Mouse (Mus musculus): ENCODE data around the gene Gm28042.

DNA sequence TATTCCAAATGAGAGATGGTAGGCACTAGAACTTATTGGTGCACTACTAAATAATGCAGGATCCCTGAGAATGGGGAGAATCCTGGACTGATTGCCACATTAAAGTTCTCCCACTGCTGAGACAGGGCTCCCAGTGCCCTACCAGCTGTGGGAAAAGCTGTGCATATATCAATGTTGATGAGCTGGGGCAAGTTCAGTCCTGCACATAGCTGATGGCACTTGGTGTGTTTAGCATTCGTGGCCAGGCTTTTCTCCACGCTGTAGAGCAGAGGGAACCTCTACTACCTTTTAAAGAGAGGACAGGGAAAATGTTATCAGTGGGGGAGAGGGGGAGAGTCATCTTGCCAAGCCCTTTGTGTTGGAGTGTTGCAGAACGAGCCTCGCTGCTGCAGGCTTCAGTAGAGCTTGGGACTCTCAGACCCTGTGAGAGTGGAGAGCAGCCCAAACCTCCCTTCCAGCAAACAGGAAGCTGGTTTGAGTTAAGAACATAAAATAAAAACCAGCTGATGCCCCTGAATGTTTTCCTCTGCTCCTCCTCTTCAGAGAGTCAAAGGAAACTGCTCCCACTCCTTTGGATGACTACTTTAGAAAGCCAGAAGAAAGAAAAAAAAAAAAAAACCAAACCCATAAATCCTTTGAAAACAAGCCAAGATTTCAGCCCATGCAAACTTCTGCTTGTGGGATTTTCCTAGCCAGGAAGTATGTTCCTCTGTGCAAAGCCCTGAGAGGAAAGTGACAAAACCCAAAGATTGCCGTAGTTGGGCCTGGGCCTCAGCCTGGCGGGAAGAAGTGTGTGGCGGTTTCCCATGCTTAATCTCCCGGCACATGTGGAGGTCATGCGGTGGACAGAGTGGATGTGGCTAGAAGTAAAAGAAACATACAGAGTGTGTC is 31.7 kb upstream of the Gm28042 start:
- TF ChIP-seq CTCF (IDR thresholded peaks at IDR 0.05; ENCODE audit: extremely low read depth, insufficient read length, insufficient replicate concordance, low read depth, low read length) (no peak), POLR2A (IDR thresholded peaks at IDR 0.05; ENCODE audit: low read depth, low read length) (no peak)

Data from small intestine, adult 2 months (tissue).